Mouse (Mus musculus): Measurements from ENCODE around the gene Fcgr1. TPM values are rescaled to one million over a fixed set of nuclear protein-coding genes. Genes with fewer than 3 reads are reported as not detected.
"Not testable (repeated sequence)": the region's sequence is repeated elsewhere in the genome, so short reads cannot be mapped to it uniquely, and the experiment has no call there.

The Fcgr1 gene
- total RNA-seq, 2 experiments from 2014 or later = 3.8 TPM; not detected in 1

- peak; percentile 96 for ATAC-seq (replicated peaks; ENCODE audit: low FRiP score, poor library complexity, severe bottlenecking)
Observed at GRCm38 (mm10) chr3:96277800-96278624, 15.8 kb downstream of the Fcgr1 start.

- ATAC-seq (replicated peaks; ENCODE audit: low FRiP score, poor library complexity, severe bottlenecking) = peak; percentile 77
Observed at GRCm38 (mm10) chr3:96277428-96277799, 16.4 kb downstream of the Fcgr1 start.

- ATAC-seq (replicated peaks; ENCODE audit: low FRiP score, poor library complexity, severe bottlenecking) = no peak
Observed at GRCm38 (mm10) chr3:96273591-96274465, 19.9 kb downstream of the Fcgr1 start.

- peak; percentile 80 for ATAC-seq (replicated peaks; ENCODE audit: low FRiP score, poor library complexity, severe bottlenecking)
Observed at GRCm38 (mm10) chr3:96269511-96270474, 24.0 kb downstream of the Fcgr1 start, which contains the start of gene Hist2h2bb. TSS of gene Hist2h2bb (plus strand) at chr3:96269752.

- not testable (repeated sequence) for ATAC-seq (replicated peaks; ENCODE audit: low FRiP score, poor library complexity, severe bottlenecking)
Observed at GRCm38 (mm10) chr3:96268776-96269378, 24.9 kb downstream of the Fcgr1 start.

- ATAC-seq (replicated peaks; ENCODE audit: low FRiP score, poor library complexity, severe bottlenecking) = peak; percentile 58
Observed at GRCm38 (mm10) chr3:96268051-96268775, 25.6 kb downstream of the Fcgr1 start, which contains the start of gene Hist2h3b. TSS of gene Hist2h3b (plus strand) at chr3:96268654.

- ATAC-seq (replicated peaks; ENCODE audit: low FRiP score, poor library complexity, severe bottlenecking) = no peak
Observed at GRCm38 (mm10) chr3:96267541-96267940, 26.2 kb downstream of the Fcgr1 start.

- ATAC-seq (replicated peaks; ENCODE audit: low FRiP score, poor library complexity, severe bottlenecking) = no peak
Observed at GRCm38 (mm10) chr3:96266132-96266710, 27.5 kb downstream of the Fcgr1 start.

GRCm38 (mm10) chr3:96264404-96264949 is 29.3 kb downstream of the Fcgr1 start:
- ATAC-seq (replicated peaks; ENCODE audit: low FRiP score, poor library complexity, severe bottlenecking) = no peak

- peak; percentile 6 for ATAC-seq (replicated peaks; ENCODE audit: low FRiP score, poor library complexity, severe bottlenecking)
Observed at GRCm38 (mm10) chr3:96263558-96264403, 30.0 kb downstream of the Fcgr1 start.

GRCm38 (mm10) chr3:96262979-96263550 is 30.7 kb downstream of the Fcgr1 start, which contains the start of gene Hist2h4:
TSS of gene Hist2h4 (minus strand) at chr3:96263311.
- peak; percentile 74 for ATAC-seq (replicated peaks; ENCODE audit: low FRiP score, poor library complexity, severe bottlenecking)

- peak; percentile 79 for ATAC-seq (replicated peaks; ENCODE audit: low FRiP score, poor library complexity, severe bottlenecking)
Observed at GRCm38 (mm10) chr3:96262216-96262875, 31.4 kb downstream of the Fcgr1 start.

GRCm38 (mm10) chr3:96261623-96262022 is 32.1 kb downstream of the Fcgr1 start:
- no peak for ATAC-seq (replicated peaks; ENCODE audit: low FRiP score, poor library complexity, severe bottlenecking)

- no peak for ATAC-seq (replicated peaks; ENCODE audit: low FRiP score, poor library complexity, severe bottlenecking)
Observed at GRCm38 (mm10) chr3:96260220-96260619, 33.5 kb downstream of the Fcgr1 start.

GRCm38 (mm10) chr3:96257190-96257589 is 36.6 kb downstream of the Fcgr1 start:
- no peak for ATAC-seq (replicated peaks; ENCODE audit: low FRiP score, poor library complexity, severe bottlenecking)
